Mouse (Mus musculus): Measurements from ENCODE around the gene Prkce.

- TF ChIP-seq CTCF (IDR thresholded peaks at IDR 0.05; ENCODE audit: borderline replicate concordance, extremely low read depth, insufficient read depth, insufficient read length) (no peak), POLR2A (IDR thresholded peaks at IDR 0.05; ENCODE audit: borderline replicate concordance, extremely low read depth, insufficient read depth, insufficient read length, poor library complexity, severe bottlenecking) (no peak)
Observed at GRCm38 (mm10) chr17:86509871-86510270, 342.3 kb downstream of the Prkce start.

All from brain, embryonic 14.5 days (tissue).